Comparison of ENCODE assay signal across 10 mouse cellular contexts in the genomic region with DNA sequence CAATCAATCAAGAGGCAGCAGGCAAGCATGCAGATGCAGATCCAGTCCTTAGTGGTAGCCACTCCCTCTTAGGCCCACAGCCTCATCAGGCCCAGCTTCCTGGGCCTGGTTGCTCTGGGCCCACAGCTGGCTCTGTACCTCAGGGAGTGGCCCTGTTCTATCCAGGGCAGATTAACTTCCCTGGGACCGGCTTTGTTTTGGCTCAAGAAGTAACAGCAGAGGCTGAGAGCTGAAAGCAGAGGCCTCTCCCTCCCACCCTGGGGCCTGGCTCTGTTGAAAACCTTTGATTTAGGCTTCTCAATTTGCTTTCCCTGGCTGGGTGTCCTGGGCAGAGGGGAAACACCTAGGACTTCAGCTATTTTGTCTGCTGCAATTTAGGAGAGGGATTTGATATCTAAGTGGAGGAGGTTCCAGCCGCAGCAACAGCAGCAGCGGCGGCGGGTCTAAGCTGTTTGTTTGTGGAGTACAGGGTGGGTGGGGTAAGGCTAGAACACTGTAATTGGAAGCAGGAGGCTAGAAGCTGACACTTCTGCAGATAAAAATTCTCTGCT. TPM values are rescaled to one million over a fixed set of nuclear protein-coding genes. Genes with fewer than 3 reads are reported as not detected.
DNase-seq lines count a peak whose midpoint lies in the region; ATAC-seq and TF ChIP-seq lines count a peak whose summit lies in the region.
"Had no signal": no experiment of that assay in that cellular context is flagged by ENCODE, and none has a peak within 500 bp of the region (broad histone marks: within the 10 kb centered on the region; RNA-seq: fewer than 3 reads in every experiment).

No protein-coding gene starts in this region.

- no peak overlapping the region for H3K9ac ChIP-seq in kidney, embryonic 15.5 days
- no peak overlapping the region for H3K9ac ChIP-seq in limb, embryonic 14.5 days (ENCODE audit: low read depth, low read length, severe bottlenecking)

- ATAC-seq in kidney, embryonic 15.5 days (replicated peaks; ENCODE audit: low FRiP score) = 0 out of 2 replicates have a peak, but pooled peaks have one; percentile 12
- ATAC-seq in limb, embryonic 14.5 days (ENCODE audit: low FRiP score, low read depth) = 0 out of 2 replicates have a peak, but pooled peaks have one; percentile 21
- no peak for ATAC-seq in erythroblast, adult 5-6 weeks (replicated peaks; ENCODE audit: low FRiP score, poor library complexity, severe bottlenecking)

- H3K27ac ChIP-seq in kidney, embryonic 15.5 days = peak overlapping the region; percentile 19; the same call in 1 of the 2 replicates
- H3K27ac ChIP-seq in limb, embryonic 14.5 days (replicated peaks; ENCODE audit: low read depth, low read length) = no peak overlapping the region

- H3K36me3 ChIP-seq in kidney, embryonic 15.5 days = no peaks in the 10 kb centered on the region
- H3K36me3 ChIP-seq in limb, embryonic 14.5 days (ENCODE audit: control insufficient read depth, insufficient read depth, low read length) = no peaks in the 10 kb centered on the region

- no peak for TF ChIP-seq POLR2A in limb, embryonic 14.5 days (IDR thresholded peaks at IDR 0.05; ENCODE audit: borderline replicate concordance, extremely low read depth, insufficient read depth, insufficient read length)

- H3K4me3 ChIP-seq in kidney, embryonic 15.5 days (replicated peaks) = no peak overlapping the region
- no peak overlapping the region for H3K4me3 ChIP-seq in limb, embryonic 14.5 days (replicated peaks; ENCODE audit: low read length)

- H3K27me3 ChIP-seq in kidney, embryonic 15.5 days = 0 out of 2 replicates have a peak, but pooled peaks cover 3% of the 10 kb centered on the region
- H3K27me3 ChIP-seq in limb, embryonic 14.5 days (ENCODE audit: control insufficient read depth, insufficient read depth, low read length) = no peaks in the 10 kb centered on the region

- no peak overlapping the region for H3K4me2 ChIP-seq in kidney, embryonic 15.5 days
- H3K4me2 ChIP-seq in limb, embryonic 14.5 days (replicated peaks; ENCODE audit: low read depth, low read length, severe bottlenecking) = no peak overlapping the region

- WGBS in kidney, embryonic 15.5 days = 27% methylated on average over 5 of the region's 5 CpGs
- WGBS in limb, embryonic 14.5 days = 17% methylated on average over 5 of the region's 5 CpGs

- peaks cover 29% of the 10 kb centered on the region for H3K4me1 ChIP-seq in kidney, embryonic 15.5 days
- H3K4me1 ChIP-seq in limb, embryonic 14.5 days (ENCODE audit: control insufficient read depth, insufficient read depth, low read length) = peaks cover 15% of the 10 kb centered on the region

- no peak for DNase-seq in kidney, postnatal 10 days
- peak; percentile 98 for DNase-seq in R1 (ENCODE audit: low read depth, low spot score)
- DNase-seq in heart, adult 18-20 months = peak; percentile 63 to 76
- peak; percentile 18 for DNase-seq in limb, embryonic 14.5 days (ENCODE audit: low spot score)
- DNase-seq in thymus, postnatal 4 days = no peak
- no peak for DNase-seq in cerebellum, postnatal 4 days (ENCODE audit: low spot score in 2 of 2)
- DNase-seq: thymus, postnatal 14 days had no signal

- H3K9me3 ChIP-seq in kidney, embryonic 15.5 days (replicated peaks) = no peaks in the 10 kb centered on the region
- H3K9me3 ChIP-seq in limb, embryonic 14.5 days (ENCODE audit: control insufficient read depth, low read length) = no peaks in the 10 kb centered on the region

RNA-seq across cellular contexts. Expression of gene Lif, which starts 45.1 kb away (rescaled TPM):
- polyA plus RNA-seq in kidney, embryonic 15.5 days (2015; fragmentation: Nextera tagmentation; extraction: Ambion mirVana) = 0.08 and 0.22 TPM in 2 replicates
- under 1 TPM; 0.10 TPM for total RNA-seq in heart, adult 18-20 months (2021)
- polyA plus RNA-seq in limb, embryonic 14.5 days (2012; rRNA removed) = 0.89 and 1.4 TPM in 2 replicates
- polyA plus RNA-seq in limb, embryonic 14.5 days (2014; fragmentation: Nextera tagmentation; extraction: Ambion mirVana) = 0.26 and 0.50 TPM in 2 replicates
- total RNA-seq in erythroblast, adult 5-6 weeks (2015; ENCODE audit: low replicate concordance) = not detected in 2 replicates
- not detected in 2 replicates for total RNA-seq in erythroblast, adult 5-6 weeks (2017; ENCODE audit: low replicate concordance)
- polyA plus RNA-seq: neural tube, embryonic 11.5 days had no signal

Comparison
In these comparisons a context has a peak if more than half of its experiments do, and no peak if none do; other contexts are left out.
1. DNase-seq: peak in R1 (single experiment), heart, adult 18-20 months (2 of 2) and limb, embryonic 14.5 days (single experiment); none in kidney, postnatal 10 days (single experiment), thymus, postnatal 4 days (single experiment) and cerebellum, postnatal 4 days (0 of 2).